Comparison of ENCODE assay signal across 25 mouse cellular contexts in the genomic region with DNA sequence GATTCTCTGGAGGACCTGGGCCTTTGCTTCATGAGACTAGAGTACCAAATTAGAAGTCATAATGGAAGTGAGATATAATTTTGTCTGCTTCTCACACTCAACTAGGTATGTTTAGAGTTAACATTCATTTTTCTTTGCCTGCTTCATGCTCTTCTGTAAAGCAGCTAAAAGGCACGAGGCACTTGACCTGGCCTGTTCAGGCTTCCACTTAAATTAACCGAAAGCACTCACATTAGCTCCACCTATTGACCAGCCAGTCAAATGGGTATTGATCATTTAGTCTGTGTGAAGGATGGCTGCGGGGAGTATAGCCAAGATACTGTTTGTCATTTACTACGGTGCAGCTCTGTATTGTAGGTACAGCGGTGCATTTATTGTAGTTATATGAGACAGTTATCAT.
"Had no signal": no experiment of that assay in that cellular context is flagged by ENCODE, and none has a peak within 500 bp of the region (broad histone marks: within the 10 kb centered on the region; RNA-seq: fewer than 3 reads in every experiment).

No protein-coding gene starts in this region.

- H3K9ac ChIP-seq: forebrain, postnatal 0 days; heart, embryonic 13.5 days; heart, embryonic 15.5 days; hindbrain, embryonic 12.5 days; hindbrain, embryonic 14.5 days; limb, embryonic 12.5 days; liver, embryonic 12.5 days had no signal

- H3K4me2 ChIP-seq: heart, embryonic 11.5 days; heart, embryonic 13.5 days; heart, embryonic 15.5 days; hindbrain, embryonic 12.5 days; hindbrain, embryonic 14.5 days; limb, embryonic 12.5 days; liver, embryonic 12.5 days had no signal

- H3K36me3 ChIP-seq: heart, embryonic 13.5 days; heart, embryonic 15.5 days; hindbrain, embryonic 10.5 days; hindbrain, embryonic 12.5 days; limb, embryonic 10.5 days; limb, embryonic 12.5 days; liver, embryonic 12.5 days had no signal

- H3K27ac ChIP-seq: heart, adult 2 months; heart, embryonic 13.5 days; heart, embryonic 15.5 days; hindbrain, embryonic 10.5 days; hindbrain, embryonic 12.5 days; hindbrain, embryonic 14.5 days; layer of hippocampus, adult 2 months; left cerebral cortex, adult 2 months; limb, embryonic 10.5 days; limb, embryonic 12.5 days; liver, embryonic 12.5 days had no signal

- DNase-seq: forebrain, postnatal 0 days; gastrocnemius, postnatal 14 days; gastrocnemius, postnatal 36 days; heart, adult 11 months; heart, adult 2 months; heart, postnatal 14 days; heart, postnatal 4 days; kidney, adult 18-20 months; kidney, adult 8-10 months; kidney, postnatal 14 days; kidney, postnatal 4 days had no signal

- H3K9me3 ChIP-seq: heart, embryonic 13.5 days; heart, embryonic 15.5 days; hindbrain, embryonic 10.5 days; hindbrain, embryonic 12.5 days; limb, embryonic 10.5 days; limb, embryonic 12.5 days; liver, embryonic 12.5 days had no signal

- H3K4me3 ChIP-seq: heart, adult 2 months; heart, embryonic 13.5 days; heart, embryonic 15.5 days; hindbrain, embryonic 10.5 days; hindbrain, embryonic 12.5 days; layer of hippocampus, adult 2 months; left cerebral cortex, adult 2 months; limb, embryonic 10.5 days; limb, embryonic 12.5 days; liver, embryonic 12.5 days had no signal

- H3K4me1 ChIP-seq: heart, embryonic 13.5 days; heart, embryonic 15.5 days; hindbrain, embryonic 10.5 days; hindbrain, embryonic 12.5 days; limb, embryonic 10.5 days; limb, embryonic 12.5 days; liver, embryonic 12.5 days had no signal

- H3K27me3 ChIP-seq: hindbrain, embryonic 12.5 days; limb, embryonic 12.5 days; liver, embryonic 12.5 days had no signal

- ATAC-seq: forebrain, postnatal 0 days; hindbrain, embryonic 16.5 days; inflammation-experienced regulatory T-cells, adult 6 months; intestine, postnatal 0 days; liver, embryonic 12.5 days had no signal
